Mouse (Mus musculus) frontal cortex, postnatal 10 days (tissue): ENCODE measurements around the gene Rbm48.

Experiments
- DNase-seq, 2 experiments: peaks; one replicate each; pipeline ENCODE4 v3.0.0; 2022; ENCODE audit warnings: low spot score in 2 of 2, mixed read lengths in 1 of 2

Rbm48 gene

GRCm38 (mm10) chr5:3551481-3551880 is 44.9 kb downstream of the Rbm48 start:
- DNase-seq: no peak

GRCm38 (mm10) chr5:3546226-3546625 is 50.2 kb downstream of the Rbm48 start:
- no peak for DNase-seq

GRCm38 (mm10) chr5:3544480-3544769 is 52.0 kb downstream of the Rbm48 start:
- no peak for DNase-seq

GRCm38 (mm10) chr5:3543629-3544479 is 52.5 kb downstream of the Rbm48 start, which contains the start of gene Fam133b:
Gene Fam133b, plus strand, starts transcription at chr5:3543833.
- peak; percentile 90 to 96 for DNase-seq

GRCm38 (mm10) chr5:3541871-3542270 is 54.5 kb downstream of the Rbm48 start:
- no peak for DNase-seq

GRCm38 (mm10) chr5:3538505-3539472 is 57.6 kb downstream of the Rbm48 start:
- no peak for DNase-seq

- no peak for DNase-seq
These were observed 59.7 kb downstream of the Rbm48 start for GRCm38 (mm10) chr5:3536592-3537212.
